Mouse (Mus musculus): ENCODE results near the gene Gm28308. TPM values are rescaled to one million over a fixed set of nuclear protein-coding genes. Genes with fewer than 3 reads are reported as not detected.

Gm28308 gene
- polyA plus RNA-seq, 1 experiment from 2014 or later: not detected

GRCm38 (mm10) chr6:52218643-52219215 lies 5.6 kb upstream of the Gm28308 start:
- 8% methylated on average over 14 of the region's 14 CpGs for WGBS
- Histone ChIP-seq H3K27ac (no peak overlapping the region), H3K4me3 (no peak overlapping the region), H3K36me3 (no peaks in the 10 kb centered on the region), H3K4me1 (peaks cover 26% of the 10 kb centered on the region), H3K27me3 (ENCODE audit: insufficient read depth, poor library complexity, severe bottlenecking) (peaks cover 100% of the 10 kb centered on the region), H3K9me3 (no peaks in the 10 kb centered on the region)
- DNase-seq (ENCODE audit: low spot score): no peak

GRCm38 (mm10) chr6:52217895-52218642 lies 4.9 kb upstream of the Gm28308 start:
- Histone ChIP-seq H3K9me3 (no peaks in the 10 kb centered on the region), H3K36me3 (no peaks in the 10 kb centered on the region), H3K27me3 (ENCODE audit: insufficient read depth, poor library complexity, severe bottlenecking) (peaks cover 100% of the 10 kb centered on the region), H3K27ac (no peak overlapping the region), H3K4me3 (peak overlapping the region; percentile 42), H3K4me1 (peaks cover 27% of the 10 kb centered on the region)
- WGBS: 3% methylated on average over 23 of the region's 23 CpGs
- DNase-seq (ENCODE audit: low spot score): peak; percentile 71

DNA sequence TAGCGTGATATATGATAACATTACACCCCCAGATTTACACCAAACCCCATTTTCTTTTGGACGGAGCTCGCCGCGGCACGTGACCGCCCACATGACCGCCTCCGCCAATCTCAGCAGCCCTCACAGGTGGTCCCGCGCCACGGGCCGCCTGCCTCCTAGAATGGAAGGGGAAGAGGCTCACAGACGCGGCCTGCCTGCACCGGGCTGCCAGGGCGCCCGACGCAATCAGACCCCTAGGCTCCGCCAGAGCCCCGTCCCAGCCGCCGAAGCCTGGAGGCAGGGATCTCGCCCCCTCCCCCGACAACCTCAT lies 4.3 kb upstream of the Gm28308 start:
- Histone ChIP-seq H3K27me3 (ENCODE audit: insufficient read depth, poor library complexity, severe bottlenecking) (peaks cover 100% of the 10 kb centered on the region), H3K4me1 (peaks cover 32% of the 10 kb centered on the region), H3K36me3 (no peaks in the 10 kb centered on the region), H3K9me3 (no peaks in the 10 kb centered on the region), H3K4me3 (peak overlapping the region; percentile 42), H3K27ac (no peak overlapping the region)
- 1% methylated on average over 24 of the region's 25 CpGs for WGBS
- DNase-seq (ENCODE audit: low spot score): no peak

DNA sequence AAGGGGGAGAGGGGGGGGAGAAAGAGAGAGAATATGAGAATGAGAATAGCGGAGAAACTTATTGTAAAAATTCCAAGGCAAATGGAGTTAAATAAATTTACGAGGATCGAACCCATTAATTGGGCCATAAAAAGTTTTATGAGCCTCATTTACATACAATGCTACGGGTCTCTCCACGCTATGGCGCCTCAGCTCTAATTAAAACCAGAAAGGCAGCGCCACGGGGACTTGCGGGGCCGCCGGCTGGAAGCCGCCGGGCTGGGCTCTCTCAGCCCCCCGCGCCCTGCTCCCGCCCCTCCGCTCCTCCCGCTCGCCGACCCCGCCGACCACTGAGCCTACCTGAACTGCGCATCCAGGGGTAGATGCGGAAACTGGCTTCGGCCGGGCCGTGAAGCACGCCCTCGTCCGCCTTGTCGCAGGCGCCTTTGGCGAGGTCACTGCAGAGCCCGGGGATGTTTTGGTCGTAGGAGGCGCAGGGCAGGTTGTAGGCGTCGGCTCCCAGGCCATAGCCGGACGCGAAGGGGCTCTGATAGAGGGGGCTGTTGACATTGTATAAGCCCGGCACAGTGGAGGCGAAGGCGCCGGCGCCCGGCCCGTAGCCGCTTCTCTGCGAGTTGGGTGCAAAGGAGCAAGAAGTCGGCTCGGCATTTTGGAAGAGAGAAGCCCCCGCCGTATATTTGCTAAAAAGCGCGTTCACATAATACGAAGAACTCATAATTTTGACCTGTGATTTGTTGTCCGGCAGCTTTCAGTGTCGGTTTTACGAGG lies 3.7 kb upstream of the Gm28308 start:
- H3K27ac ChIP-seq: no peak overlapping the region
- H3K9me3 ChIP-seq: no peaks in the 10 kb centered on the region
- WGBS: 3% methylated on average over 60 of the region's 60 CpGs
- no peaks in the 10 kb centered on the region for H3K36me3 ChIP-seq
- H3K27me3 ChIP-seq (ENCODE audit: insufficient read depth, poor library complexity, severe bottlenecking): peaks cover 100% of the 10 kb centered on the region
- H3K4me1 ChIP-seq: peaks cover 31% of the 10 kb centered on the region
- H3K4me3 ChIP-seq: peak overlapping the region; percentile 42
- DNase-seq (ENCODE audit: low spot score): peak; percentile 76

- H3K36me3 ChIP-seq: no peaks in the 10 kb centered on the region
- peak; percentile 74 for DNase-seq (ENCODE audit: low spot score)
- no peaks in the 10 kb centered on the region for H3K9me3 ChIP-seq
- H3K4me1 ChIP-seq: peaks cover 31% of the 10 kb centered on the region
- WGBS: 2% methylated on average over 30 of the region's 30 CpGs
- H3K27me3 ChIP-seq (ENCODE audit: insufficient read depth, poor library complexity, severe bottlenecking): peaks cover 100% of the 10 kb centered on the region
- no peak overlapping the region; the same call in 1 of the 2 replicates for H3K4me3 ChIP-seq
- H3K27ac ChIP-seq: no peak overlapping the region
These were observed 2.8 kb upstream of the Gm28308 start for GRCm38 (mm10) chr6:52215771-52216535.

DNA sequence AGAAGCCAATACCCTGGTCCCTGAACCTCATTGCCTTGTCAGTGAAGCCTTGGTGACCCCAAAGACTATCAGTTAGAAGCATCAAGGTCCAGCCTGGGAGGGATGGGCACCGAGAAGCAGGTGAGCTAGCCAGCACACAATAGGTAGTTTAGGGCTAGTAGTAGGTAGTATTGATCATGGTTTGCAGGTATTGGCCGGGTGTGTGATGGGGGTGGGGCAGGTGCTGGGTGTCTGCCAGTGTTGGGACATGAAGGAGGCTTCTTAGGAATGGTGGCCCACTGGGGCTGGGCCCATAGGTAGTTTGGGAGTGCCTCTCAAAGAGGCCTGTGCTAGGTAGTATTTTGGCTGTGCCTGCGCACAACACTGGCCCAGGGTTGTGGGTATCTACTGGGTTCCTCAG lies 1.9 kb upstream of the Gm28308 start:
- Histone ChIP-seq H3K4me1 (peaks cover 31% of the 10 kb centered on the region), H3K9me3 (no peaks in the 10 kb centered on the region), H3K27ac (no peak overlapping the region), H3K27me3 (ENCODE audit: insufficient read depth, poor library complexity, severe bottlenecking) (peaks cover 100% of the 10 kb centered on the region), H3K36me3 (no peaks in the 10 kb centered on the region), H3K4me3 (no peak overlapping the region)
- peak; percentile 72 for DNase-seq (ENCODE audit: low spot score)
- 12% methylated on average over 3 of the region's 3 CpGs for WGBS

DNA sequence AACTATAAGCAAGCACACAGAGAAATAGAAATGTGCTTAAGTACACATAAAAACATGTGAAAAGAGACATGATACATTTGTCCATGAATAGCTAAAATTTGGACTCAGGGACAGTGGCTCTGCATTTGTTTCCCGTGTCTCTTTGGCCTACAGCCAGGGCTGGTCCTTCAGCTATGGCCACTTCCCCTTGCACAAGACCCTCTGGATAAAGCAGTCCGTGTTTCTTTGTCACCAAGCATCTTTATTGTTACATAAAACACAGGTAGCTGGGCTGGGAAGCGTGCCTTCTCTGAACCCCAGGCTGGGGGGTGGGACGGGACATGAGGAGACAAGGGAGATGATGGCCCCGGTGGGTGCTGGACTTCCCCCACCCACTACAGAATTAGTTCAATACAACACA lies 1.1 kb upstream of the Gm28308 start:
- H3K27me3 ChIP-seq (ENCODE audit: insufficient read depth, poor library complexity, severe bottlenecking): peaks cover 100% of the 10 kb centered on the region
- no peaks in the 10 kb centered on the region for H3K36me3 ChIP-seq
- peaks cover 31% of the 10 kb centered on the region for H3K4me1 ChIP-seq
- H3K4me3 ChIP-seq: no peak overlapping the region
- H3K27ac ChIP-seq: no peak overlapping the region
- no peak for DNase-seq (ENCODE audit: low spot score)
- H3K9me3 ChIP-seq: no peaks in the 10 kb centered on the region
- WGBS: 13% methylated on average over 5 of the region's 5 CpGs

DNA sequence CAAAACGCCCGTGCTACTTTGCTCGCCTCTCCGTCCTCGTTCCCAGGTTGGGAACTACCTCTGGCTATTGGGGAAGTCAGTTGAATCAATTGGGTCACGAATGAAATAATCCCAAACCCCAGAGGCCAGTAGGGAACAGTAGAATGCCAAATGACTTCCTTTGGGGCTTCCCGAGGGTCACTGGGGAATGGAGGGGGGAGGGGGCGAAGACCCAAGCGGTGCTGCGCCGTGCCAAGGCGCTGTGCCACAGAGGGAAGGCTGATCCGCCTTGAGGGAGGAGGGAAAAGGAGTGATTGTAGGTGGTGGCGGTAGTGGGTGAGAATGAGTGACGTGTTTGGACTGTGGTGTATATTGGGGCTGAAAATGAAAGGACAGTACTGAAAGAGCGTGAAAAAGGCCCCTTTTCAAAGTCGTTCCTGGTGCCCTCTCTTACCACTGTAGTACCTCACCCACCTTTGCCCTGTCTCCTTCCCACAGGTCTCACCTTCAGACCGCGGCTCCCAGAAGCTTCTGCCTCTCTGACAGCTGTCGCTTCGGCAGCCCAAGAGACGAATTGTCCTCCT lies 502 bp downstream of the Gm28308 start:
- DNase-seq (ENCODE audit: low spot score): peak; percentile 77
- Histone ChIP-seq H3K27ac (no peak overlapping the region), H3K4me3 (peak overlapping the region; percentile 45), H3K4me1 (peaks cover 40% of the 10 kb centered on the region), H3K9me3 (no peaks in the 10 kb centered on the region), H3K36me3 (no peaks in the 10 kb centered on the region), H3K27me3 (ENCODE audit: insufficient read depth, poor library complexity, severe bottlenecking) (peaks cover 100% of the 10 kb centered on the region)
- WGBS: under 1% methylated on average over 22 of the region's 22 CpGs

DNA sequence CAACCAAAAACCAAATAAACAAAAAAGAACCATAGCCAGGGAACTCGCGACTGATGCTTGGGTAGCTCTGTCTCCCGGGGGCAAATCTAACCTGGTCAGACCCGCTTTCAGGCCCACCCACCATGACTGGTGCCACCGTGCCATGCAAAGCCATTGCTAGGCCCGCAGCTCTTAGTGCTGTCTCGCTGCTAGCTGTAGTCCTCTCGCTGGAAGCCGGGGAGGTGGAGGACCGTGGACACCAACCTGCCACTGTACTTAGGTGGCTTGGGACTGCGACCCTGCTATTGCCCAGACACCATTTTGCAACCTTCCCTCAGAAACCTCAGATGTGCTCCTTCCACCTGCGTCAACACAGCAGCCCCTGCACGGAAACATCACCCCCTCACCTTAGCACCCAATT lies 1.2 kb downstream of the Gm28308 start:
- Histone ChIP-seq H3K27me3 (ENCODE audit: insufficient read depth, poor library complexity, severe bottlenecking) (peaks cover 100% of the 10 kb centered on the region), H3K4me1 (peaks cover 34% of the 10 kb centered on the region)

GRCm38 (mm10) chr6:52211170-52211935 lies 1.8 kb downstream of the Gm28308 start:
- H3K27ac ChIP-seq: no peak overlapping the region
- peak; percentile 78 for DNase-seq (ENCODE audit: low spot score)
- WGBS: 1% methylated on average over 37 of the region's 37 CpGs

More for the DNA sequence above, 1.2 kb downstream of the Gm28308 start:
- Histone ChIP-seq H3K36me3 (no peaks in the 10 kb centered on the region), H3K4me3 (peak overlapping the region; percentile 31; the same call in 1 of the 2 replicates), H3K27ac (no peak overlapping the region), H3K9me3 (no peaks in the 10 kb centered on the region)
- peak; percentile 75 for DNase-seq (ENCODE audit: low spot score)
- WGBS: 3% methylated on average over 13 of the region's 13 CpGs

DNA sequence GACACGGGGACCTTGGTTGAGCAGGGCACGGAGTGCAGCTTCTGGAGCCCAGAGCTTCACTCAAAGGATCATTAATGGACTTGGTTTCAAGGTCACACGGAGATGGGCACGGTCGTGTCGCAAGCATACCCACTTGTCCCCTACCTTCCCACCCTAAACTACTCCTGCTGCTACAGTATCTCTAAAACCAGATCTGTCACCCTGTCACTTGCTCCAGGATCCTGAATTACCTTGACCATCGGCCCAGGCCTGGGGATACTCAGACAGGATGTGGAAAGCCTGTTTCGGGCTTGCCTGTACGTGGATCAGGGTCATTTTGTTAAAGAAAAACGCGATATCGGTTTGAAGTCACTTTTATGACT lies 3.5 kb downstream of the Gm28308 start:
- H3K9me3 ChIP-seq: no peaks in the 10 kb centered on the region
- H3K27me3 ChIP-seq (ENCODE audit: insufficient read depth, poor library complexity, severe bottlenecking): peaks cover 100% of the 10 kb centered on the region
- no peak overlapping the region for H3K4me3 ChIP-seq
- no peak for DNase-seq (ENCODE audit: low spot score)
- H3K36me3 ChIP-seq: no peaks in the 10 kb centered on the region
- no peak overlapping the region for H3K27ac ChIP-seq
- H3K4me1 ChIP-seq: peaks cover 33% of the 10 kb centered on the region
- 7% methylated on average over 12 of the region's 12 CpGs for WGBS

More at GRCm38 (mm10) chr6:52211170-52211935, 1.8 kb downstream of the Gm28308 start:
- H3K4me1 ChIP-seq: peaks cover 30% of the 10 kb centered on the region
- no peaks in the 10 kb centered on the region for H3K9me3 ChIP-seq
- H3K27me3 ChIP-seq (ENCODE audit: insufficient read depth, poor library complexity, severe bottlenecking): peaks cover 100% of the 10 kb centered on the region
- peak overlapping the region; percentile 31; the same call in 1 of the 2 replicates for H3K4me3 ChIP-seq
- H3K36me3 ChIP-seq: no peaks in the 10 kb centered on the region

Data from heart, embryonic 10.5 days (tissue).